Mouse (Mus musculus) midbrain, embryonic 15.5 days (tissue): ENCODE results near the gene Myo16. TPM values are rescaled to one million over a fixed set of nuclear protein-coding genes. Genes with fewer than 3 reads are reported as not detected.

Experiments used
- ATAC-seq: fragments of 200-750 bp; cut with Nextera tagmentation; replicated peaks from 2 replicates; pipeline ENCODE4 v1.8.0; 2017; ENCODE audit warnings: moderate TSS enrichment
- H3K27ac ChIP-seq: fragments of 300-500 bp; sonication (generic); 2 replicates; pipeline ENCODE4 v1.5.1; 2015; ENCODE audit warnings: mild to moderate bottlenecking, inconsistent platforms
- H3K27me3 ChIP-seq: fragments of 300-500 bp; sonication (generic); replicated peaks from 2 replicates; pipeline ENCODE4 v1.6.1; 2015; ENCODE audit warnings: inconsistent platforms
- H3K36me3 ChIP-seq: fragments of 300-500 bp; sonication (generic); replicated peaks from 2 replicates; pipeline ENCODE4 v1.6.1; 2015; ENCODE audit warnings: inconsistent platforms
- H3K4me1 ChIP-seq: fragments of 300-500 bp; sonication (generic); 2 replicates; pipeline ENCODE4 v1.6.1; 2015; ENCODE audit warnings: inconsistent platforms
- H3K4me2 ChIP-seq: fragments of 300-500 bp; sonication (generic); 2 replicates; pipeline ENCODE4 v1.6.1; 2015; ENCODE audit warnings: inconsistent platforms, mild to moderate bottlenecking, moderate library complexity
- H3K4me3 ChIP-seq: fragments of 300-500 bp; sonication (generic); 2 replicates; pipeline ENCODE4 v1.5.1; 2015; ENCODE audit warnings: mild to moderate bottlenecking, inconsistent platforms
- H3K9ac ChIP-seq: fragments of 300-500 bp; sonication (generic); 2 replicates; pipeline ENCODE4 v1.6.1; 2015; ENCODE audit warnings: mild to moderate bottlenecking, inconsistent platforms
- H3K9me3 ChIP-seq: fragments of 300-500 bp; sonication (generic); 2 replicates; pipeline ENCODE4 v1.6.1; 2016; ENCODE audit warnings: inconsistent platforms
- WGBS: fragments of 180-500 bp; shearing (Covaris S2); methylation state at CpG from one replicate; pipeline ENCODE4 v1.1.7; 2015; ENCODE audit warnings: mixed read lengths; 5-methylcytosine and 5-hydroxymethylcytosine counted together
- polyA plus RNA-seq: library from polyadenylated mRNA; unstranded; fragments of >200 nt; fragmentation: Nextera tagmentation; extraction: Ambion mirVana; gene quantifications from 2 replicates; pipeline ENCODE4 v1.2.1, GENCODE M21; 2015

Myo16 gene
- polyA plus RNA-seq, 1 experiment from 2014 or later = 7.7 TPM

GRCm38 (mm10) chr8:10490874-10491273 is 337.2 kb downstream of the Myo16 start:
- no peak for ATAC-seq
- Histone ChIP-seq H3K9me3 (peaks cover 2% of the 10 kb centered on the region; the same call in 1 of the 2 replicates), H3K9ac (no peak overlapping the region), H3K4me1 (peaks cover 2% of the 10 kb centered on the region; the same call in 1 of the 2 replicates), H3K4me3 (no peak overlapping the region), H3K27me3 (no peaks in the 10 kb centered on the region), H3K27ac (no peak overlapping the region), H3K36me3 (no peaks in the 10 kb centered on the region), H3K4me2 (no peak overlapping the region)
- WGBS = 72% methylated on average over 6 of the region's 6 CpGs

- 17% methylated on average over 8 of the region's 8 CpGs for WGBS
- H3K4me1 ChIP-seq = peaks cover 3% of the 10 kb centered on the region; the same call in 1 of the 2 replicates
- H3K27me3 ChIP-seq = no peaks in the 10 kb centered on the region
- no peak overlapping the region for H3K9ac ChIP-seq
- H3K9me3 ChIP-seq = peaks cover 6% of the 10 kb centered on the region
- no peak overlapping the region for H3K4me2 ChIP-seq
- no peaks in the 10 kb centered on the region for H3K36me3 ChIP-seq
- no peak overlapping the region for H3K4me3 ChIP-seq
- H3K27ac ChIP-seq = no peak overlapping the region
- no peak for ATAC-seq
Measured at GRCm38 (mm10) chr8:10499846-10500245, 346.1 kb downstream of the Myo16 start.

DNA sequence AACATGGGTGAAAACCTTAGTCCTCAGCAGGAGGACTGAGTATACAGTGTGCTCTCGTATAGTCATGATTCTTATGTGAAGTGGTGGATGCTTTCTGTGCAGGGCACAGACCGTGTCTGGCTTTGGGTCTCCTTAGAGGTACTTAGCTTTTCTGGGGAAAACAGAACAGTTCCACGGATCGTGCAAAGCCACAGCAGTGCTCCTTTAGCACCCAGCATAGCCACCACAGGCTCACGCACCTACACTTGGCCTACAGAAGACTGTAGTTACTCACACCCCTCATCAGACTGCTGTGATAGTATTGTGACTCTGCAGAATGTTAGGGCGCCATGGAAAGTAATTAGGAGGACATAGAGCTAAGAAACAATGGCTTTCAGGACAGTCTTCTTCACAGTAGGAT is 346.8 kb downstream of the Myo16 start:
- 80% methylated on average over 6 of the region's 6 CpGs for WGBS
- Histone ChIP-seq H3K27me3 (no peaks in the 10 kb centered on the region), H3K4me1 (peaks cover 3% of the 10 kb centered on the region; the same call in 1 of the 2 replicates), H3K4me3 (no peak overlapping the region), H3K9me3 (peaks cover 6% of the 10 kb centered on the region), H3K27ac (no peak overlapping the region), H3K9ac (no peak overlapping the region), H3K36me3 (no peaks in the 10 kb centered on the region), H3K4me2 (no peak overlapping the region)
- ATAC-seq = no peak

GRCm38 (mm10) chr8:10501750-10502149 is 348.0 kb downstream of the Myo16 start:
- Histone ChIP-seq H3K9ac (no peak overlapping the region), H3K36me3 (no peaks in the 10 kb centered on the region), H3K4me1 (peaks cover 3% of the 10 kb centered on the region; the same call in 1 of the 2 replicates), H3K27ac (no peak overlapping the region), H3K4me2 (no peak overlapping the region), H3K27me3 (no peaks in the 10 kb centered on the region), H3K9me3 (no peaks in the 10 kb centered on the region), H3K4me3 (no peak overlapping the region)
- no peak for ATAC-seq
- 96% methylated on average over 3 of the region's 3 CpGs for WGBS

DNA sequence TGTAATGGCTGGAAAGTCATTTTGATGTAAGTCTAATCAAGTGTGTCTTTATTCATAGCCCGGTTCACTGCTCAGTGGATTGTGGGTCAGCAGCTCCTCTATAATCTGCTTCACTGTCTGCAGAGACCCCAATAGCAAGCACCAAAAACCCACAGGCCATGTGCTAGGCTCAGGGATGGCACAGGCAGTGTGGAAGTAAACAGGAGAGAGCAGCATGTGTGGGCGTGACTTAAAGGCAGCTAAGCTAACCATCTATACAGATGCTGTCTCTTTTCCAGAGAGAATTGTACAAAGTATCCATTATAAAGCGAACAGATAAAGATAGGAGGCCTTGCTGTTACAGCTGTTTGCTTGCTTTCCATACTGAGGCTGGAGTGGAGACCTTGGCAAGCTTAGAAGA is 358.4 kb downstream of the Myo16 start:
- no peak overlapping the region for H3K4me3 ChIP-seq
- no peak overlapping the region for H3K4me2 ChIP-seq
- WGBS = 76% methylated on average over 3 of the region's 3 CpGs
- H3K9me3 ChIP-seq = no peaks in the 10 kb centered on the region
- ATAC-seq = no peak
- no peak overlapping the region for H3K27ac ChIP-seq
- H3K4me1 ChIP-seq = no peaks in the 10 kb centered on the region
- no peaks in the 10 kb centered on the region for H3K36me3 ChIP-seq
- H3K9ac ChIP-seq = no peak overlapping the region
- no peaks in the 10 kb centered on the region for H3K27me3 ChIP-seq

- no peak overlapping the region for H3K9ac ChIP-seq
- no peak overlapping the region for H3K4me3 ChIP-seq
- no peak for ATAC-seq
- 79% methylated on average over 8 of the region's 8 CpGs for WGBS
- no peaks in the 10 kb centered on the region for H3K36me3 ChIP-seq
- no peaks in the 10 kb centered on the region for H3K9me3 ChIP-seq
- no peaks in the 10 kb centered on the region for H3K27me3 ChIP-seq
- no peak overlapping the region for H3K27ac ChIP-seq
- H3K4me1 ChIP-seq = no peaks in the 10 kb centered on the region
- no peak overlapping the region for H3K4me2 ChIP-seq
Measured at GRCm38 (mm10) chr8:10517381-10517780, 363.7 kb downstream of the Myo16 start.

- 76% methylated on average over 7 of the region's 7 CpGs for WGBS
- Histone ChIP-seq H3K4me3 (no peak overlapping the region), H3K4me1 (no peaks in the 10 kb centered on the region), H3K9me3 (no peaks in the 10 kb centered on the region), H3K36me3 (no peaks in the 10 kb centered on the region), H3K27ac (no peak overlapping the region), H3K4me2 (no peak overlapping the region), H3K27me3 (no peaks in the 10 kb centered on the region), H3K9ac (no peak overlapping the region)
- no peak for ATAC-seq
Measured at GRCm38 (mm10) chr8:10519276-10519675, 365.6 kb downstream of the Myo16 start.

DNA sequence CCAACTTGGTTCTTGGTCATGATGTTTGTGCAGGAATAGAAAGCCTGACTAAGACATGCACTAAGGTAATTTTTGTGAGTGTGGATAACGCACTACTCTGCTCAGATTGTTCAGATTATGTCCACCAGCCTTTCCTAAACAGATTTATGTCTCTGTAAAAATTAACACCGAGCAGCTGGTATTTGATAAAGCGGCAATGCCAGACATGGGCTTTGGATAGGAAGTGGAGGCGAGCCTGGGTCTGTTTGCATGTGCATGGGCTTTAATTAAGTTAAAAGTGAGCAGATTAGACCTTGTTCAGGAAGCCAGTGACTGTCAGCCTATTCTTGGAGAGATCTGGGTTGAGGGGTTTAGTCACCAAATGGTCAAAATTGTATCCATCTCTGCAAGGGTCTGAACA is 367.8 kb downstream of the Myo16 start:
- Histone ChIP-seq H3K9ac (no peak overlapping the region), H3K4me3 (no peak overlapping the region), H3K4me2 (no peak overlapping the region), H3K27me3 (no peaks in the 10 kb centered on the region), H3K4me1 (no peaks in the 10 kb centered on the region), H3K27ac (no peak overlapping the region), H3K9me3 (no peaks in the 10 kb centered on the region), H3K36me3 (no peaks in the 10 kb centered on the region)
- no peak for ATAC-seq
- WGBS = 81% methylated on average over 4 of the region's 4 CpGs

- H3K36me3 ChIP-seq = no peaks in the 10 kb centered on the region
- no peak overlapping the region for H3K4me2 ChIP-seq
- no peak overlapping the region for H3K4me3 ChIP-seq
- H3K9ac ChIP-seq = no peak overlapping the region
- 58% methylated on average over 4 of the region's 4 CpGs for WGBS
- ATAC-seq = no peak
- no peaks in the 10 kb centered on the region for H3K9me3 ChIP-seq
- H3K4me1 ChIP-seq = no peaks in the 10 kb centered on the region
- no peak overlapping the region for H3K27ac ChIP-seq
- H3K27me3 ChIP-seq = no peaks in the 10 kb centered on the region
Measured at GRCm38 (mm10) chr8:10525686-10526085, 372.0 kb downstream of the Myo16 start.

- Histone ChIP-seq H3K9me3 (no peaks in the 10 kb centered on the region), H3K4me3 (no peak overlapping the region), H3K4me2 (no peak overlapping the region), H3K27me3 (no peaks in the 10 kb centered on the region), H3K27ac (no peak overlapping the region), H3K36me3 (no peaks in the 10 kb centered on the region), H3K9ac (no peak overlapping the region), H3K4me1 (no peaks in the 10 kb centered on the region)
- ATAC-seq = no peak; the same call in 1 of the 2 replicates
- WGBS = 61% methylated on average over 5 of the region's 5 CpGs
Measured at GRCm38 (mm10) chr8:10526616-10527015, 372.9 kb downstream of the Myo16 start.

DNA sequence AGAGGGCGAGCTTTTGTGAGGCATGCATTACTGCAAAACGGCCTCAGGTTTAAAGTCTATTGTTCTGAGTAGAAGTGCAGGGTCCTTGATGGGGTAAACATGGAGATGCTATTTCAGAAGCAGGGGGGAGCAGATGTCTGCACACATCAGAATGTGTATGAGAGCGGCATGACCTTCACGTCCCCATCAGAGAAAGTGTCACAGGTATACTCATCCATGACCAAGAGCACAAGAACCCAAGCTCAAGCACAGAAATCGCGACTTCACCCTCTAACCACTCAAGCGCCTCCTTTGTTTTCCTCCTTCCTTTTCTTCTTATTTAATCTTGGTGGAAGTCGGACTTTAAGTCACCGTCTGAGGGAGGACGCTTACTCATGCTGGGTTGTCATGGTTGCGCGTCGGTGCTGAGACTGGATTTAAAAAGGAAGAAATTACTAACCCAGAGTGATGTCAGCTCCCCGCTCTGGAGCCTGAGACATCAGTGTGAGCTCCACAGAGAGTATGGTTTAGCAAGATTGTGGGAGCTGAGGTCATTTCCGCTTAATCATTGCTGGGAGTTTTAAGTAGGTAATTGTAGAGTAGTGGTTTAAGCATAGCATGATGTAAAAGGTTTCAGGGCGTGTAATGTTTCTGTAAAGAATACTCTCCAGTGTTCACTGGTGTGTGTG is 381.0 kb downstream of the Myo16 start:
- H3K4me3 ChIP-seq = no peak overlapping the region
- H3K9ac ChIP-seq = no peak overlapping the region
- no peaks in the 10 kb centered on the region for H3K4me1 ChIP-seq
- H3K27ac ChIP-seq = no peak overlapping the region
- no peaks in the 10 kb centered on the region for H3K9me3 ChIP-seq
- H3K27me3 ChIP-seq = no peaks in the 10 kb centered on the region
- H3K36me3 ChIP-seq = 0 out of 2 replicates have a peak, but pooled peaks cover 2% of the 10 kb centered on the region
- no peak overlapping the region for H3K4me2 ChIP-seq
- peak; percentile 33; the same call in 1 of the 2 replicates for ATAC-seq
- 44% methylated on average over 16 of the region's 16 CpGs for WGBS

DNA sequence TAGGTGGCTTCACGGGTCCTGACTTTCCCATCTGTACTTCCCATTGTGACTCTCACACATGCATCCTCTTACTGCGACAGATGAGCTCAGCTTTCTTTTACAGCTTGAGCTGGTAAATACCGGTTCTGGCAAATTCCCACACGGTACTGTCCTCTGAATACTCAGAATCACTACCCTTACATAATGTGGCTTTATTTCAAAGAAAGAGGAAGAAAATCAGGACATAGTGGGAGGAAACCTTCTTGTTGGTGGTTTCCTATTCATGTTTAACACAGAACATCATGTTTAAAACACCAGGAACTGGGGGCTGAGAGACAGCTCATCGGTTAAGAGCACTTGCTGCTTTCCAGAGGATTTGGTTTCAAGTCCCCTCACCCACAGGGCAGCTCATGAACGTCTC is 384.6 kb downstream of the Myo16 start:
- 66% methylated on average over 6 of the region's 6 CpGs for WGBS

GRCm38 (mm10) chr8:10539665-10540064 is 386.0 kb downstream of the Myo16 start:
- Histone ChIP-seq H3K4me3 (no peak overlapping the region), H3K9ac (no peak overlapping the region)
- no peak for ATAC-seq

More for the DNA sequence above, 384.6 kb downstream of the Myo16 start:
- 0 out of 2 replicates have a peak, but pooled peaks cover 2% of the 10 kb centered on the region for H3K36me3 ChIP-seq
- H3K4me3 ChIP-seq = no peak overlapping the region
- H3K9ac ChIP-seq = no peak overlapping the region
- no peaks in the 10 kb centered on the region for H3K27me3 ChIP-seq
- ATAC-seq = no peak
- H3K4me2 ChIP-seq = no peak overlapping the region
- H3K4me1 ChIP-seq = no peaks in the 10 kb centered on the region
- H3K9me3 ChIP-seq = no peaks in the 10 kb centered on the region
- H3K27ac ChIP-seq = no peak overlapping the region

More at GRCm38 (mm10) chr8:10539665-10540064, 386.0 kb downstream of the Myo16 start:
- H3K4me1 ChIP-seq = no peaks in the 10 kb centered on the region
- H3K4me2 ChIP-seq = no peak overlapping the region
- H3K36me3 ChIP-seq = no peaks in the 10 kb centered on the region
- H3K27me3 ChIP-seq = no peaks in the 10 kb centered on the region
- H3K27ac ChIP-seq = no peak overlapping the region
- WGBS = 78% methylated on average over 4 of the region's 4 CpGs
- no peaks in the 10 kb centered on the region for H3K9me3 ChIP-seq
